Mouse (Mus musculus): ENCODE data around the gene 2010111I01Rik.

- TF ChIP-seq CTCF (IDR thresholded peaks at IDR 0.05; ENCODE audit: low read depth) (no peak), EP300 (IDR thresholded peaks at IDR 0.05; ENCODE audit: low read depth) (no peak)
Measured at GRCm38 (mm10) chr13:63111297-63112042, 146.8 kb downstream of the 2010111I01Rik start.

All from heart, postnatal 0 days (tissue).